13 mouse cellular contexts compared by ENCODE assay signal in the genomic region with DNA sequence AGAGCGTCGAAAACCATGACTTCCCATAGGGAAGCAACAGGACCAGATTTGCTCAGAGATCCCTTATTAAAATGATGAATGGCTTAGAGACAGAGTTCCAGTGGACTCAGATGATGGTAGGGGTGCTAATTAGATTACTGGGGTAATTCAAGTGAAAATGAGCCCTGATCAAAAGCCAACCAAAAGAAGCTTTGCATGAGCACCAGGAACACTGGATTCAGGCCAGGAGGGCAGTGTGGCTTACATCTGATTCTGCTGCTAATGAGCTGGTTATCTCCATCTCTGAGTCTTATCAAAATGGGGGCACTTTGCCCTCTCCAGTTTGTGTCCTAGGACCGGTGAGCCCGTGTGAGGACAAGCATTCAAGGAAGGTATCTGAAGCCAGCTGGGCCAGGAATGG.
"Had no signal": no experiment of that assay in that cellular context is flagged by ENCODE, and none has a peak within 500 bp of the region (broad histone marks: within the 10 kb centered on the region; RNA-seq: fewer than 3 reads in every experiment).

No protein-coding gene starts in this region.

- DNase-seq: kidney, adult 11 months; kidney, adult 8-10 months; kidney, postnatal 14 days; kidney, postnatal 4 days; liver, embryonic 13.5 days; lung, adult 2 months; lung, postnatal 14 days; lung, postnatal 4 days; right cerebral cortex, adult 18-20 months; right cerebral cortex, postnatal 14 days; right cerebral cortex, postnatal 4 days; thymus, adult 18-20 months; thymus, postnatal 36 days had no signal
